Mouse (Mus musculus) embryonic stem cell, embryonic (primary cell): ENCODE measurements around the gene Per1.

Experiments
- CTCF ChIA-PET, 4 experiments: fragments of 300-600 bp in 2 of 4; fragments of 350-600 bp in 2 of 4; sonication (Branson Sonifier 250); formaldehyde crosslinking; loops; one replicate each; lab custom pipeline; 2022; ENCODE audit warnings: inconsistent platforms in 2 of 4; lab: Charles Lee
- POLR2A ChIA-PET, 4 experiments: fragments of 300-600 bp in 2 of 4; fragments of 350-600 bp in 2 of 4; sonication (Branson Sonifier 250); formaldehyde crosslinking; loops; one replicate each; lab custom pipeline; 2022; ENCODE audit warnings: antibody characterized with exemption in 4 of 4, inconsistent platforms in 1 of 4; lab: Charles Lee

The Per1 gene

GRCm38 (mm10) chr11:69118765-69119164 lies 23.7 kb downstream of the Per1 start:
- ChIA-PET POLR2A (interaction anchor here (0.6 to 19.2 kb wide), 24 partner anchors 10 to 584 kb away, joined by 3 to 269 read pairs (median 4); partner anchors contain the start of genes Per1 (in 2 of the 4), Borcs6 (in 1 of the 4) and Vamp2 (in 1 of the 4)), CTCF (interaction anchor here (0.6 to 1.0 kb wide), 6 partner anchors 9 to 865 kb away, joined by 3 to 5 read pairs (median 3); no protein-coding TSS in a partner anchor)

- POLR2A ChIA-PET, result interaction anchor here (0.5 to 19.2 kb wide), 19 partner anchors 9 to 461 kb away, joined by 3 to 269 read pairs (median 11); partner anchors contain the start of genes Borcs6 (in 1 of the 4), Per1 (in 1 of the 4), Trp53 (in 1 of the 4) and Vamp2 (in 1 of the 4)
- CTCF ChIA-PET, result interaction anchor here in 2 of 4 experiments (0.9 to 1.9 kb wide), 2 partner anchors 25 to 53 kb away, joined by 3 to 4 read pairs; partner anchors contain the start of gene Per1 (in 1 of the 2)
Observed at GRCm38 (mm10) chr11:69119446-69120155, 24.6 kb downstream of the Per1 start.

GRCm38 (mm10) chr11:69120221-69121000 lies 25.4 kb downstream of the Per1 start, which contains the start of gene Hes7:
Gene Hes7 (plus strand): TSS chr11:69120404.
- CTCF ChIA-PET, result interaction anchor here in 3 of 4 experiments (0.6 to 1.9 kb wide), 4 partner anchors 9 to 77 kb away, joined by 3 to 4 read pairs (median 4); partner anchors contain the start of gene Per1 (in 1 of the 3)
- POLR2A ChIA-PET, result interaction anchor here in 3 of 4 experiments (0.6 to 19.2 kb wide), 22 partner anchors 9 to 221 kb away, joined by 3 to 269 read pairs (median 8); partner anchors contain the start of genes Borcs6 (in 2 of the 3), Per1 (in 2 of the 3) and Vamp2 (in 1 of the 3)

GRCm38 (mm10) chr11:69121001-69121740 lies 26.2 kb downstream of the Per1 start:
- ChIA-PET POLR2A (interaction anchor here (0.6 to 19.2 kb wide), 40 partner anchors 10 to 460 kb away, joined by 3 to 269 read pairs (median 6); partner anchors contain the start of genes Borcs6 (in 2 of the 4), Per1 (in 2 of the 4), Tmem107 (in 1 of the 4) and Trp53 (in 1 of the 4)), CTCF (interaction anchor here (0.6 to 3.1 kb wide), 13 partner anchors 10 to 702 kb away, joined by 3 to 14 read pairs (median 4); partner anchors contain the start of genes Borcs6 (in 1 of the 4) and Per1 (in 1 of the 4))

- POLR2A ChIA-PET, result interaction anchor here (0.6 to 19.2 kb wide), 49 partner anchors 9 to 1746 kb away, joined by 3 to 269 read pairs (median 5); partner anchors contain the start of genes Borcs6 (in 2 of the 4), Per1 (in 2 of the 4), Tmem107 (in 1 of the 4) and Trp53 (in 1 of the 4)
Observed at GRCm38 (mm10) chr11:69121741-69122335, 26.8 kb downstream of the Per1 start.

GRCm38 (mm10) chr11:69122336-69122951 lies 27.4 kb downstream of the Per1 start, which contains the start of gene 9130213A22Rik:
Gene 9130213A22Rik (minus strand): TSS chr11:69122589.
- POLR2A ChIA-PET, result interaction anchor here (0.6 to 19.2 kb wide), 45 partner anchors 9 to 1746 kb away, joined by 3 to 269 read pairs (median 6); partner anchors contain the start of genes Borcs6 (in 2 of the 4), Per1 (in 2 of the 4), Tmem107 (in 1 of the 4) and Trp53 (in 1 of the 4)
- CTCF ChIA-PET, result interaction anchor here (0.5 to 3.1 kb wide), 14 partner anchors 9 to 701 kb away, joined by 3 to 14 read pairs (median 4); partner anchors contain the start of gene Borcs6 (in 1 of the 4)

More at GRCm38 (mm10) chr11:69121741-69122335, 26.8 kb downstream of the Per1 start:
- CTCF ChIA-PET, result interaction anchor here (0.6 to 3.1 kb wide), 17 partner anchors 8 to 701 kb away, joined by 3 to 14 read pairs (median 4); partner anchors contain the start of genes Borcs6 (in 1 of the 4) and Per1 (in 1 of the 4)

- POLR2A ChIA-PET, result interaction anchor here (0.6 to 19.2 kb wide), 33 partner anchors 10 to 584 kb away, joined by 3 to 269 read pairs (median 9); partner anchors contain the start of genes Borcs6 (in 2 of the 4), Per1 (in 2 of the 4) and Vamp2 (in 1 of the 4)
- CTCF ChIA-PET, result interaction anchor here (0.5 to 3.1 kb wide), 9 partner anchors 11 to 214 kb away, joined by 3 to 14 read pairs (median 4); no protein-coding TSS in a partner anchor
Observed at GRCm38 (mm10) chr11:69123056-69123692, 28.2 kb downstream of the Per1 start.

GRCm38 (mm10) chr11:69123693-69124497 lies 28.9 kb downstream of the Per1 start:
- ChIA-PET POLR2A (interaction anchor here (0.5 to 19.2 kb wide), 33 partner anchors 10 to 583 kb away, joined by 3 to 269 read pairs (median 7); partner anchors contain the start of genes Borcs6 (in 3 of the 4), Per1 (in 2 of the 4) and Vamp2 (in 1 of the 4)), CTCF (interaction anchor here (0.5 to 3.1 kb wide), 11 partner anchors 10 to 215 kb away, joined by 3 to 14 read pairs (median 4); partner anchors contain the start of gene Per1 (in 1 of the 4))

GRCm38 (mm10) chr11:69124498-69124847 lies 29.5 kb downstream of the Per1 start:
- ChIA-PET POLR2A (interaction anchor here (0.5 to 19.2 kb wide), 26 partner anchors 9 to 456 kb away, joined by 3 to 269 read pairs (median 6); partner anchors contain the start of genes Borcs6 (in 3 of the 4), Per1 (in 2 of the 4), Trp53 (in 1 of the 4) and Vamp2 (in 1 of the 4)), CTCF (interaction anchor here in 3 of 4 experiments (0.5 to 2.1 kb wide), 9 partner anchors 9 to 95 kb away, joined by 3 to 8 read pairs (median 4); partner anchors contain the start of gene Per1 (in 1 of the 3))

GRCm38 (mm10) chr11:69125041-69125851 lies 30.2 kb downstream of the Per1 start:
- POLR2A ChIA-PET, result interaction anchor here (0.5 to 7.2 kb wide), 27 partner anchors 8 to 455 kb away, joined by 3 to 114 read pairs (median 6); partner anchors contain the start of genes Borcs6 (in 3 of the 4), Per1 (in 1 of the 4), Trp53 (in 1 of the 4) and Wrap53 (in 1 of the 4)

GRCm38 (mm10) chr11:69125852-69125918 lies 30.7 kb downstream of the Per1 start, which contains the start of gene Aloxe3:
Gene Aloxe3 (plus strand): TSS chr11:69125896.
- ChIA-PET CTCF (interaction anchor here in 2 of 4 experiments (0.6 to 1.3 kb wide), 6 partner anchors 8 to 581 kb away, joined by 3 to 5 read pairs (median 4); no protein-coding TSS in a partner anchor), POLR2A (interaction anchor here (1.1 to 7.2 kb wide), 14 partner anchors 8 to 455 kb away, joined by 3 to 114 read pairs (median 10); partner anchors contain the start of genes Borcs6 (in 1 of the 4), Trp53 (in 1 of the 4) and Wrap53 (in 1 of the 4))

More at GRCm38 (mm10) chr11:69125041-69125851, 30.2 kb downstream of the Per1 start:
- CTCF ChIA-PET, result interaction anchor here in 2 of 4 experiments (0.5 to 2.1 kb wide), 11 partner anchors 9 to 581 kb away, joined by 3 to 5 read pairs (median 3); partner anchors contain the start of gene Per1 (in 1 of the 2)

GRCm38 (mm10) chr11:69125919-69126705 lies 31.1 kb downstream of the Per1 start:
- POLR2A ChIA-PET, result interaction anchor here (1.1 to 7.2 kb wide), 13 partner anchors 8 to 454 kb away, joined by 3 to 114 read pairs (median 9); partner anchors contain the start of genes Borcs6 (in 1 of the 4), Trp53 (in 1 of the 4) and Wrap53 (in 1 of the 4)
- CTCF ChIA-PET, result interaction anchor here in 2 of 4 experiments (0.7 to 1.3 kb wide), 6 partner anchors 8 to 59 kb away, joined by 3 to 5 read pairs (median 3); no protein-coding TSS in a partner anchor
